Mouse (Mus musculus) neural tube, embryonic 11.5 days (tissue): Measurements from ENCODE around the gene Drap1. TPM values are rescaled to one million over a fixed set of nuclear protein-coding genes. Genes with fewer than 3 reads are reported as not detected.
A peak's percentile ranks its signal among the peaks of the same experiment; 100 is the strongest.

Experiments used
- ATAC-seq: fragments of 200-750 bp; cut with Nextera tagmentation; 2 replicates; pipeline ENCODE4 v1.8.0; 2017; ENCODE audit warnings: moderate number of reproducible peaks, mild to moderate bottlenecking, moderate TSS enrichment, moderate library complexity; ENCODE audit not compliant: insufficient read depth, low FRiP score, low TSS enrichment
- DNase-seq: peaks from one replicate; pipeline ENCODE4 v3.0.0-alpha.2; 2015; ENCODE audit warnings: low spot score
- H3K27ac ChIP-seq: fragments of 300-500 bp; sonication (generic); 2 replicates; pipeline ENCODE4 v1.5.1; 2014; ENCODE audit warnings: low read depth, mild to moderate bottlenecking, low read length
- H3K27me3 ChIP-seq: fragments of 300-500 bp; sonication (generic); 2 replicates; pipeline ENCODE4 v1.6.1; 2014; ENCODE audit warnings: mild to moderate bottlenecking, low read length, mixed read lengths; ENCODE audit not compliant: control insufficient read depth, insufficient read depth
- H3K36me3 ChIP-seq: fragments of 300-500 bp; sonication (generic); 2 replicates; pipeline ENCODE4 v1.6.1; 2014; ENCODE audit warnings: mild to moderate bottlenecking, low read length, moderate library complexity, mixed read lengths; ENCODE audit not compliant: control insufficient read depth, insufficient read depth
- H3K4me1 ChIP-seq: fragments of 300-500 bp; sonication (generic); 2 replicates; pipeline ENCODE4 v1.6.1; 2014; ENCODE audit warnings: low read length, mixed read lengths; ENCODE audit not compliant: control insufficient read depth, insufficient read depth
- H3K4me2 ChIP-seq: fragments of 300-500 bp; sonication (generic); 2 replicates; pipeline ENCODE4 v1.6.1; 2014; ENCODE audit warnings: low read depth, mild to moderate bottlenecking, moderate library complexity
- H3K4me3 ChIP-seq: fragments of 300-500 bp; sonication (generic); 2 replicates; pipeline ENCODE4 v1.5.1; 2014; ENCODE audit warnings: low read depth, low read length
- H3K9ac ChIP-seq: fragments of 300-500 bp; sonication (generic); 2 replicates; pipeline ENCODE4 v1.6.1; 2014; ENCODE audit warnings: mild to moderate bottlenecking, low read length
- H3K9me3 ChIP-seq: fragments of 300-500 bp; sonication (generic); 2 replicates; pipeline ENCODE4 v1.6.1; 2016; ENCODE audit warnings: low read length; ENCODE audit not compliant: control insufficient read depth
- WGBS: fragments of 180-500 bp; shearing (Covaris S2); extraction: QIAGEN DNeasy Blood & Tissue Kit; methylation state at CpG from one replicate; pipeline ENCODE4 v1.1.7; 2014; 5-methylcytosine and 5-hydroxymethylcytosine counted together
- polyA plus RNA-seq: library from polyadenylated mRNA; unstranded; fragments of >200 nt; fragmentation: Nextera tagmentation; extraction: Ambion mirVana; gene quantifications from 2 replicates; pipeline ENCODE4 v1.2.1, GENCODE M21; 2014

Gene Drap1
- polyA plus RNA-seq, 1 experiment from 2014 or later = 197 TPM

- Histone ChIP-seq H3K9me3 (no peaks in the 10 kb centered on the region), H3K9ac (no peak overlapping the region), H3K36me3 (no peaks in the 10 kb centered on the region), H3K4me3 (no peak overlapping the region), H3K4me2 (no peak overlapping the region), H3K27me3 (peaks cover 29% of the 10 kb centered on the region), H3K27ac (no peak overlapping the region), H3K4me1 (peaks cover 8% of the 10 kb centered on the region)
- DNase-seq (no peak), ATAC-seq (no peak)
- 70% methylated on average over 9 of the region's 9 CpGs for WGBS
These were observed 19.7 kb upstream of the Drap1 start for GRCm38 (mm10) chr19:5444371-5444908.

GRCm38 (mm10) chr19:5433951-5434350, 9.2 kb upstream of the Drap1 start:
- peak overlapping the region; percentile 33 for H3K4me2 ChIP-seq
- H3K27me3 ChIP-seq = no peaks in the 10 kb centered on the region
- H3K4me1 ChIP-seq = no peaks in the 10 kb centered on the region; the same call in 1 of the 2 replicates
- no peak for DNase-seq
- ATAC-seq = no peak
- 62% methylated on average over 7 of the region's 7 CpGs for WGBS
- no peak overlapping the region for H3K4me3 ChIP-seq
- no peaks in the 10 kb centered on the region for H3K36me3 ChIP-seq
- no peak overlapping the region for H3K27ac ChIP-seq
- peak overlapping the region; percentile 26; the same call in 1 of the 2 replicates for H3K9ac ChIP-seq
- H3K9me3 ChIP-seq = no peaks in the 10 kb centered on the region

- H3K9ac ChIP-seq = peak overlapping the region; percentile 26
- H3K9me3 ChIP-seq = no peaks in the 10 kb centered on the region
- WGBS = 13% methylated on average over 16 of the region's 16 CpGs
- DNase-seq (peak; percentile 47), ATAC-seq (no peak)
- H3K27me3 ChIP-seq = no peaks in the 10 kb centered on the region
- H3K27ac ChIP-seq = no peak overlapping the region
- H3K4me2 ChIP-seq = peak overlapping the region; percentile 33
- H3K4me1 ChIP-seq = no peaks in the 10 kb centered on the region; the same call in 1 of the 2 replicates
- H3K4me3 ChIP-seq = peak overlapping the region; percentile 15; the same call in 1 of the 2 replicates
- no peaks in the 10 kb centered on the region for H3K36me3 ChIP-seq
These were observed 8.4 kb upstream of the Drap1 start for GRCm38 (mm10) chr19:5432992-5433852.

GRCm38 (mm10) chr19:5431911-5432464, 7.2 kb upstream of the Drap1 start:
- H3K4me1 ChIP-seq = no peaks in the 10 kb centered on the region; the same call in 1 of the 2 replicates
- H3K36me3 ChIP-seq = peaks cover 1% of the 10 kb centered on the region
- H3K9me3 ChIP-seq = no peaks in the 10 kb centered on the region
- ATAC-seq (no peak), DNase-seq (no peak)
- H3K27me3 ChIP-seq = no peaks in the 10 kb centered on the region
- no peak overlapping the region for H3K27ac ChIP-seq
- no peak overlapping the region for H3K4me2 ChIP-seq
- H3K9ac ChIP-seq = no peak overlapping the region
- WGBS = 86% methylated on average over 4 of the region's 4 CpGs
- no peak overlapping the region for H3K4me3 ChIP-seq

GRCm38 (mm10) chr19:5430408-5430807, 5.6 kb upstream of the Drap1 start:
- H3K9ac ChIP-seq = no peak overlapping the region
- H3K27me3 ChIP-seq = no peaks in the 10 kb centered on the region
- H3K4me3 ChIP-seq = no peak overlapping the region
- 94% methylated on average over 1 of the region's 1 CpGs for WGBS
- ATAC-seq = no peak
- peaks cover 7% of the 10 kb centered on the region for H3K4me1 ChIP-seq
- no peak overlapping the region for H3K4me2 ChIP-seq
- no peak for DNase-seq
- no peak overlapping the region for H3K27ac ChIP-seq
- H3K9me3 ChIP-seq = no peaks in the 10 kb centered on the region
- peaks cover 8% of the 10 kb centered on the region for H3K36me3 ChIP-seq

GRCm38 (mm10) chr19:5429806-5430205, 5.0 kb upstream of the Drap1 start:
- WGBS = 75% methylated on average over 8 of the region's 8 CpGs
- peaks cover 7% of the 10 kb centered on the region for H3K4me1 ChIP-seq
- no peak overlapping the region for H3K4me2 ChIP-seq
- no peak overlapping the region for H3K27ac ChIP-seq
- ATAC-seq (no peak), DNase-seq (no peak)
- H3K27me3 ChIP-seq = no peaks in the 10 kb centered on the region
- H3K9me3 ChIP-seq = no peaks in the 10 kb centered on the region
- H3K36me3 ChIP-seq = peaks cover 8% of the 10 kb centered on the region
- no peak overlapping the region for H3K4me3 ChIP-seq
- no peak overlapping the region for H3K9ac ChIP-seq

- H3K4me1 ChIP-seq = peaks cover 7% of the 10 kb centered on the region
- H3K36me3 ChIP-seq = peaks cover 8% of the 10 kb centered on the region
- no peak for DNase-seq
- ATAC-seq = no peak
- no peaks in the 10 kb centered on the region for H3K9me3 ChIP-seq
- no peaks in the 10 kb centered on the region for H3K27me3 ChIP-seq
- H3K9ac ChIP-seq = no peak overlapping the region
- H3K4me2 ChIP-seq = no peak overlapping the region
- no peak overlapping the region for H3K4me3 ChIP-seq
- WGBS = 86% methylated on average over 4 of the region's 4 CpGs
- H3K27ac ChIP-seq = no peak overlapping the region
These were observed 4.4 kb upstream of the Drap1 start for GRCm38 (mm10) chr19:5429219-5429618.

GRCm38 (mm10) chr19:5428083-5428482, 3.3 kb upstream of the Drap1 start:
- no peak overlapping the region for H3K27ac ChIP-seq
- no peak overlapping the region for H3K9ac ChIP-seq
- no peaks in the 10 kb centered on the region for H3K27me3 ChIP-seq
- peak; percentile 25 for DNase-seq
- no peak for ATAC-seq
- no peak overlapping the region for H3K4me2 ChIP-seq
- H3K9me3 ChIP-seq = no peaks in the 10 kb centered on the region
- 89% methylated on average over 2 of the region's 2 CpGs for WGBS
- H3K36me3 ChIP-seq = peaks cover 9% of the 10 kb centered on the region
- peaks cover 17% of the 10 kb centered on the region for H3K4me1 ChIP-seq
- no peak overlapping the region for H3K4me3 ChIP-seq
